Mouse (Mus musculus) gastrocnemius, postnatal 36 days (tissue): ENCODE results near the gene Abhd14a. TPM values are rescaled to one million over a fixed set of nuclear protein-coding genes. Genes with fewer than 3 reads are reported as not detected.

ENCODE experiments used
- DNase-seq, 2 experiments: peaks; one replicate each; pipeline ENCODE4 v3.0.0; 2022
- intact Hi-C: fragments of 180-260 bp; cut with DNase I; formaldehyde crosslinking; loops from one replicate; pipeline ENCODE4 v1.15.1; 2025
- total RNA-seq, 2 experiments: library from RNA; stranded (reverse); gene quantifications; 2 replicates each; pipeline ENCODE4 v1.2.3; 2021

Abhd14a gene
- total RNA-seq, 2 experiments from 2014 or later = 14.6 to 15.7 TPM

GRCm38 (mm10) chr9:106454888-106455681 is 7.6 kb upstream of the Abhd14a start:
- no peak for DNase-seq
- intact Hi-C loops = loop anchor here (10.0 kb wide), 1 partner anchor 430 kb away; the partner anchor contains the start of gene Rbm15b

- intact Hi-C loops = loop anchor here (10.0 kb wide), 1 partner anchor 431 kb away; the partner anchor contains the start of gene Rbm15b
- DNase-seq = no peak
Observed at GRCm38 (mm10) chr9:106454071-106454761, 6.7 kb upstream of the Abhd14a start.

GRCm38 (mm10) chr9:106453271-106454070 is 6.0 kb upstream of the Abhd14a start, which contains the start of gene Pcbp4:
Gene Pcbp4, plus strand, starts transcription at chr9:106453291.
- DNase-seq = peak in 1 of 2 experiments; percentile 67
- intact Hi-C loops = loop anchor here (10.0 kb wide), 1 partner anchor 431 kb away; the partner anchor contains the start of gene Rbm15b

GRCm38 (mm10) chr9:106452821-106453220 is 5.3 kb upstream of the Abhd14a start:
- intact Hi-C loops = loop anchor here (10.0 kb wide), 1 partner anchor 432 kb away; the partner anchor contains the start of gene Rbm15b
- DNase-seq = no peak

- no peak for DNase-seq
- intact Hi-C loops = loop anchor here (10.0 kb wide), 1 partner anchor 432 kb away; the partner anchor contains the start of gene Rbm15b
Observed at GRCm38 (mm10) chr9:106452351-106452750, 4.9 kb upstream of the Abhd14a start.

GRCm38 (mm10) chr9:106451899-106452298 is 4.4 kb upstream of the Abhd14a start:
- DNase-seq = no peak
- intact Hi-C loops = loop anchor here (10.0 kb wide), 1 partner anchor 433 kb away; the partner anchor contains the start of gene Rbm15b

GRCm38 (mm10) chr9:106451298-106451697 is 3.8 kb upstream of the Abhd14a start:
- no peak for DNase-seq
- intact Hi-C loops = loop anchor here (10.0 kb wide), 1 partner anchor 434 kb away; the partner anchor contains the start of gene Rbm15b

- peak; percentile 61 to 65 for DNase-seq
- intact Hi-C loops = loop anchor here (10.0 kb wide), 1 partner anchor 434 kb away; the partner anchor contains the start of gene Rbm15b
Observed at GRCm38 (mm10) chr9:106450661-106451060, 3.2 kb upstream of the Abhd14a start.

- no peak for DNase-seq
- intact Hi-C loops = loop anchor here (2.0 to 10.0 kb wide), 2 partner anchors 27 to 435 kb away; partner anchors contain the start of genes Parp3 and Rbm15b
Observed at GRCm38 (mm10) chr9:106449947-106450346, 2.5 kb upstream of the Abhd14a start.

- intact Hi-C loops = loop anchor here (2.0 kb wide), 1 partner anchor 28 kb away; the partner anchor contains the start of gene Parp3
- DNase-seq = peak; percentile 82 to 86
Observed at GRCm38 (mm10) chr9:106448498-106449031, 1.1 kb upstream of the Abhd14a start.

- no peak for DNase-seq
- intact Hi-C loops = loop anchor here (2.0 kb wide), 1 partner anchor 29 kb away; the partner anchor contains the start of gene Parp3
Observed at GRCm38 (mm10) chr9:106447951-106448350, 473 bp upstream of the Abhd14a start.

GRCm38 (mm10) chr9:106444836-106445235 is 2.6 kb downstream of the Abhd14a start:
- intact Hi-C loops = no loop called here
- DNase-seq = no peak

- DNase-seq = no peak
- intact Hi-C loops = no loop called here
Observed at GRCm38 (mm10) chr9:106442680-106443079, 4.8 kb downstream of the Abhd14a start.

GRCm38 (mm10) chr9:106436566-106436965 is 10.9 kb downstream of the Abhd14a start:
- DNase-seq = no peak
- intact Hi-C loops = loop anchor here (10.0 kb wide), 1 partner anchor 262 kb away; the partner anchor contains the start of gene Wdr82

GRCm38 (mm10) chr9:106433389-106433788 is 14.1 kb downstream of the Abhd14a start:
- intact Hi-C loops = loop anchor here (10.0 kb wide), 1 partner anchor 259 kb away; the partner anchor contains the start of gene Wdr82
- no peak for DNase-seq

- DNase-seq = no peak
- intact Hi-C loops = loop anchor here (10.0 kb wide), 1 partner anchor 255 kb away; the partner anchor contains the start of gene Wdr82
Observed at GRCm38 (mm10) chr9:106430015-106430264, 17.5 kb downstream of the Abhd14a start.

GRCm38 (mm10) chr9:106429221-106430014 is 18.1 kb downstream of the Abhd14a start, which contains the start of gene Rpl29:
Gene Rpl29, plus strand, starts transcription at chr9:106429454.
- intact Hi-C loops = loop anchor here (10.0 kb wide), 2 partner anchors 215 to 255 kb away; partner anchors contain the start of gene Wdr82
- DNase-seq = peak; percentile 90 to 96

GRCm38 (mm10) chr9:106428719-106429220 is 18.7 kb downstream of the Abhd14a start:
- intact Hi-C loops = loop anchor here (10.0 kb wide), 1 partner anchor 214 kb away; no protein-coding TSS in a partner anchor

More at GRCm38 (mm10) chr9:106428719-106429220, 18.7 kb downstream of the Abhd14a start:
- no peak for DNase-seq
